Mouse (Mus musculus): ENCODE results near the gene Borcs7. TPM values are rescaled to one million over a fixed set of nuclear protein-coding genes. Genes with fewer than 3 reads are reported as not detected.
A peak's percentile ranks its signal among the peaks of the same experiment; 100 is the strongest.

The Borcs7 gene
- polyA plus RNA-seq, 1 experiment from 2014 or later = 14.2 TPM

- H3K4me3 ChIP-seq = no peak overlapping the region
These were observed 19.0 kb upstream of the Borcs7 start for GRCm38 (mm10) chr19:46670691-46671090.

GRCm38 (mm10) chr19:46672766-46673418 lies 16.8 kb upstream of the Borcs7 start, which contains the start of gene Cyp17a1:
Cyp17a1 (minus strand) TSS chr19:46673172.
- Histone ChIP-seq H3K27ac (replicated peaks) (no peak within 1 kb of the TSS), H3K27me3 (ENCODE audit: low read depth, poor library complexity, severe bottlenecking) (peaks cover 7% of the 10 kb centered on the region; the same call in 1 of the 2 replicates), H3K36me3 (no peaks in the 10 kb centered on the region), H3K4me1 (no peaks in the 10 kb centered on the region), H3K4me3 (no peak within 1 kb of the TSS), H3K9me3 (replicated peaks) (no peaks in the 10 kb centered on the region)
- no peak for DNase-seq (ENCODE audit: low spot score)
- WGBS = 78% methylated on average over 5 of the region's 5 CpGs

More at GRCm38 (mm10) chr19:46670691-46671090, 19.0 kb upstream of the Borcs7 start:
- 32% methylated on average over 13 of the region's 13 CpGs for WGBS
- no peaks in the 10 kb centered on the region for H3K36me3 ChIP-seq
- H3K27ac ChIP-seq (replicated peaks) = no peak overlapping the region
- H3K9me3 ChIP-seq (replicated peaks) = no peaks in the 10 kb centered on the region
- DNase-seq (ENCODE audit: low spot score) = peak; percentile 64
- H3K27me3 ChIP-seq (ENCODE audit: low read depth, poor library complexity, severe bottlenecking) = peaks cover 7% of the 10 kb centered on the region; the same call in 1 of the 2 replicates
- peaks cover 6% of the 10 kb centered on the region for H3K4me1 ChIP-seq

DNA sequence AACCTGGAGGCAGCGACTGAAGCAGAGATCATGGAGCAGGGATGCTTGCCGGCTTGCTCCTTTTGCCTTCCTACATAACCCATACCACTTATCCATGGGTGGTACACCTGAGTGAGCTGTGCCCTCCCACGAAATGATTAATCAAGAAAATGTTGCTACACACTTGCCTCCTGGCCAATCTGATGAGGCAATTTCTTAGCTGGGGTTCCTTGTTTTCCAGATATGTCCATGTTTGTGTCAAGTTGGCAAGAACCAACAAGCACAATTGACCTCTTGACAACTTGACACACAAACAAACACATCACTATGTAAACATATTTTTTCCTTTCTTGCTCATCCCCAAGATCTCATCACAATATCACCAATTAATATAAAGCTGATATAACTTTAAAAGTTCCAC lies 14.1 kb upstream of the Borcs7 start:
- Histone ChIP-seq H3K4me3 (no peak overlapping the region), H3K36me3 (no peaks in the 10 kb centered on the region), H3K27ac (replicated peaks) (no peak overlapping the region), H3K27me3 (ENCODE audit: low read depth, poor library complexity, severe bottlenecking) (peaks cover 7% of the 10 kb centered on the region; the same call in 1 of the 2 replicates), H3K9me3 (replicated peaks) (no peaks in the 10 kb centered on the region), H3K4me1 (0 out of 2 replicates have a peak, but pooled peaks cover 3% of the 10 kb centered on the region)
- no peak for DNase-seq (ENCODE audit: low spot score)
- WGBS = 84% methylated on average over 3 of the region's 3 CpGs

DNA sequence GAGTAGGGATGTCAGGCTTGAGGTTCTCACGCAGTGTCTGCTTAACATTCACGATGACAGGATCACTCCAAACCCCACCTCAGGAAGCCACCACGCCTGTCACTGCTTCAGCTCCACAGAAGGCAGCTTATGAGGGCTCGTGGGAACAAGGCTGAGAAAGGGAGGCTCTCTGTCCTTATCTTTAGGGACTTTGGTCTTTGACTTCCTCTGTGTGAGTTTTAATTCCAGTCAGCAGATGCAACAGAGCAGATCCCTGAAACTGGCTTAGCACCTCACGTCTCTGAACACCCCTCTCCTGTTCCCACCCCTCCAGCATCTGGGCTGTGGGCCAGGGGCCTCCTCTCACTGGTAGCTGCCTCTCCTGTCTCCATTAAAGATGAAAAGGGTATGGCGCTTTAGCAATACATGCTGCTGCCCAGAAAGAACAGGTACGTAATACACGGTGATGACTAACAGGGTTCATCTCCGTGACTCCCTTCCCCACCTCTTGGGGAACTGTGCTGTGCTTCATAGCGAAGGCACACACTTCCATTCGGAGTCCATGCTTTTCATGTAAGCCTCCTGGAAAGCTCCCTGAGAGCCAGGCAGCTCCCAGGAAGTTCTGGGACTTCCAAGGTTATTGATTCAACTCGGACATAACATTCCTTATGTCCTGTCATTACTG lies 9.9 kb upstream of the Borcs7 start:
- Histone ChIP-seq H3K27me3 (ENCODE audit: low read depth, poor library complexity, severe bottlenecking) (no peaks in the 10 kb centered on the region), H3K27ac (replicated peaks) (no peak overlapping the region), H3K9me3 (replicated peaks) (no peaks in the 10 kb centered on the region), H3K36me3 (no peaks in the 10 kb centered on the region), H3K4me3 (no peak overlapping the region), H3K4me1 (0 out of 2 replicates have a peak, but pooled peaks cover 3% of the 10 kb centered on the region)
- WGBS = 74% methylated on average over 12 of the region's 12 CpGs
- DNase-seq (ENCODE audit: low spot score) = no peak

DNA sequence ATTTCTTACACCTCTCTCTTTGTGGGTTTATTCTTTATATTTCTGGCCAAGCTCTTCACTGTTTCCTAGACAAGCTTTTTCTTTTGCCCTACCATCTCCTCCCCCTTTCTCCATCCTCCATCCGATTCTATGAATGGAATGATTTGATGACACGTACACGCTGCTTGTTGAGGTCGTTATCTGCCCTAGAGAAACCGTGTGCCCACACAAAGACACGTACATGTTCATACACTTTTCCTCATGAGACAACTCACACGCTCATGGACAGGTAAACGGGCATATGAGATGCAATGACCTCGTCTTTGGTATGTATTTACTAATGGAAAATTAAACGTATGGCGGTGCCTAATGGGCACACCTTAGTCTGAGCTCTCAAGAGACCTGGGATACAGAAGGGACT lies 681 bp downstream of the Borcs7 start:
- Histone ChIP-seq H3K36me3 (peaks cover 13% of the 10 kb centered on the region), H3K27ac (replicated peaks) (peak overlapping the region; percentile 96), H3K4me1 (peaks cover 15% of the 10 kb centered on the region), H3K9me3 (replicated peaks) (no peaks in the 10 kb centered on the region), H3K27me3 (ENCODE audit: low read depth, poor library complexity, severe bottlenecking) (no peaks in the 10 kb centered on the region), H3K4me3 (peak overlapping the region; percentile 75)
- 80% methylated on average over 11 of the region's 11 CpGs for WGBS
- no peak for DNase-seq (ENCODE audit: low spot score)

- Histone ChIP-seq H3K27ac (replicated peaks) (no peak overlapping the region), H3K4me3 (no peak overlapping the region), H3K4me1 (peaks cover 15% of the 10 kb centered on the region), H3K9me3 (replicated peaks) (no peaks in the 10 kb centered on the region), H3K27me3 (ENCODE audit: low read depth, poor library complexity, severe bottlenecking) (no peaks in the 10 kb centered on the region), H3K36me3 (peaks cover 13% of the 10 kb centered on the region)
- WGBS = 82% methylated on average over 2 of the region's 2 CpGs
- no peak for DNase-seq (ENCODE audit: low spot score)
These were observed 1.4 kb downstream of the Borcs7 start for GRCm38 (mm10) chr19:46691078-46691477.

- peaks cover 21% of the 10 kb centered on the region for H3K36me3 ChIP-seq
- WGBS = 83% methylated on average over 4 of the region's 4 CpGs
- H3K27ac ChIP-seq (replicated peaks) = no peak overlapping the region
- peaks cover 20% of the 10 kb centered on the region for H3K4me1 ChIP-seq
- no peak overlapping the region for H3K4me3 ChIP-seq
- no peaks in the 10 kb centered on the region for H3K9me3 ChIP-seq (replicated peaks)
- DNase-seq (ENCODE audit: low spot score) = no peak
- no peaks in the 10 kb centered on the region for H3K27me3 ChIP-seq (ENCODE audit: low read depth, poor library complexity, severe bottlenecking)
These were observed 3.4 kb downstream of the Borcs7 start for GRCm38 (mm10) chr19:46693146-46693545.

GRCm38 (mm10) chr19:46696482-46696881 lies 6.8 kb downstream of the Borcs7 start:
- Histone ChIP-seq H3K36me3 (peaks cover 32% of the 10 kb centered on the region), H3K4me3 (no peak overlapping the region), H3K4me1 (peaks cover 9% of the 10 kb centered on the region), H3K9me3 (replicated peaks) (no peaks in the 10 kb centered on the region), H3K27me3 (ENCODE audit: low read depth, poor library complexity, severe bottlenecking) (no peaks in the 10 kb centered on the region), H3K27ac (replicated peaks) (no peak overlapping the region)
- DNase-seq (ENCODE audit: low spot score) = no peak
- WGBS = 91% methylated on average over 8 of the region's 8 CpGs

DNA sequence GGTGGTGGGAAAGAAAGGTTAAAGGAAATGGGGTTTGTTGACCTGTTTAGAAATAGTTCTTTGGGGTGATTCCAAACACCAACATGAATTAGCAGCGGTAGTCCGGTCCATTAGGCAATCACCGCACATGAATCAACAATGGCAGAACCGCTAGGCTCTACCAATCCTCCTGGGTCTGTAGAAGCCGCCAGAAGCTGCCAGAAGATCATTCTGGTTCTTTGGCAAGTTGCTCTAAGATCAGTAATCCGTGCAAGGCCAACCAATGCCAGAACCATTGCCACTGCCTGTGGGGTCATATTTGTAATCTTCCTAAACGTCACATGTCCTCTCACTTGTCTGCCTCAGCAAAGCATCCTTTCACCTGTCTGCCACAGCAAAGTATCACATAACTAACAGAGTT lies 7.2 kb downstream of the Borcs7 start:
- H3K4me3 ChIP-seq = no peak overlapping the region
- H3K27ac ChIP-seq (replicated peaks) = no peak overlapping the region
- DNase-seq (ENCODE audit: low spot score) = no peak
- no peaks in the 10 kb centered on the region for H3K9me3 ChIP-seq (replicated peaks)
- H3K4me1 ChIP-seq = peaks cover 9% of the 10 kb centered on the region
- WGBS = 92% methylated on average over 7 of the region's 7 CpGs
- H3K36me3 ChIP-seq = peaks cover 37% of the 10 kb centered on the region
- no peaks in the 10 kb centered on the region for H3K27me3 ChIP-seq (ENCODE audit: low read depth, poor library complexity, severe bottlenecking)

GRCm38 (mm10) chr19:46697840-46698517 lies 8.3 kb downstream of the Borcs7 start:
- no peaks in the 10 kb centered on the region for H3K27me3 ChIP-seq (ENCODE audit: low read depth, poor library complexity, severe bottlenecking)
- no peak for DNase-seq (ENCODE audit: low spot score)
- 52% methylated on average over 19 of the region's 19 CpGs for WGBS
- H3K36me3 ChIP-seq = peaks cover 38% of the 10 kb centered on the region
- H3K9me3 ChIP-seq (replicated peaks) = no peaks in the 10 kb centered on the region
- H3K27ac ChIP-seq (replicated peaks) = 0 out of 2 replicates have a peak overlapping the region, but pooled peaks have one; percentile 33
- H3K4me3 ChIP-seq = no peak overlapping the region
- H3K4me1 ChIP-seq = peaks cover 9% of the 10 kb centered on the region

DNA sequence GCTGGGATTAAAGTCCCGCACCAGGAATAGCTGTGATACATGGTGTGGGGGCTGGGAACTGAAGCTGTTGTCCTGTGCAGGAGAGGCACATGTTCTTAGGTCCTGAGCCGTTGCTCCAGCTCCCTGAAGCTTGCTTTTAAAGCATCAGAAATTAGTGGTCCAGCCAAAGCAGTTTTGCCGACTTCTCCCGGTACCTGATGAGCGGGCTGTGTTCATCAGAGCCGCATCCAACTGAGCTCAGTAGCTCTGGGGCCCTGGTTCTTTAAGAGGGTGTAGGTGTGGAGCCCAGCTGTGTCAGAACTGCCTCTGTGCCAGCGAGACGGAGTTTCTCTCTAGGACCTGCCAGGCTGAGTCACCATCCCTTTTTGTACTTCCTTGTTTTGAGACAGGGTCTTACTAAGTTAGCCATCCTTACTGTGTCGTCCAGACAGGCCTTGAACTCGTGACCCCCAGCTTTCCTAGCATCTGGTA lies 9.3 kb downstream of the Borcs7 start:
- no peak overlapping the region for H3K27ac ChIP-seq (replicated peaks)
- WGBS = 81% methylated on average over 10 of the region's 10 CpGs
- peaks cover 9% of the 10 kb centered on the region for H3K4me1 ChIP-seq
- H3K9me3 ChIP-seq (replicated peaks) = no peaks in the 10 kb centered on the region
- H3K27me3 ChIP-seq (ENCODE audit: low read depth, poor library complexity, severe bottlenecking) = 0 out of 2 replicates have a peak, but pooled peaks cover 4% of the 10 kb centered on the region
- H3K4me3 ChIP-seq = no peak overlapping the region
- no peak for DNase-seq (ENCODE audit: low spot score)
- peaks cover 38% of the 10 kb centered on the region for H3K36me3 ChIP-seq

GRCm38 (mm10) chr19:46701156-46701555 lies 11.4 kb downstream of the Borcs7 start:
- Histone ChIP-seq H3K27me3 (ENCODE audit: low read depth, poor library complexity, severe bottlenecking) (peaks cover 15% of the 10 kb centered on the region), H3K9me3 (replicated peaks) (no peaks in the 10 kb centered on the region), H3K4me1 (peaks cover 9% of the 10 kb centered on the region), H3K4me3 (no peak overlapping the region), H3K36me3 (peaks cover 25% of the 10 kb centered on the region), H3K27ac (replicated peaks) (no peak overlapping the region)
- 89% methylated on average over 9 of the region's 9 CpGs for WGBS
- DNase-seq (ENCODE audit: low spot score) = no peak
